Mouse (Mus musculus): ENCODE measurements around the gene Ncbp3. TPM values are rescaled to one million over a fixed set of nuclear protein-coding genes. Genes with fewer than 3 reads are reported as not detected.
A peak's percentile ranks its signal among the peaks of the same experiment; 100 is the strongest.

Gene Ncbp3
- polyA plus RNA-seq, 1 experiment from 2014 or later: 14.7 TPM

DNA sequence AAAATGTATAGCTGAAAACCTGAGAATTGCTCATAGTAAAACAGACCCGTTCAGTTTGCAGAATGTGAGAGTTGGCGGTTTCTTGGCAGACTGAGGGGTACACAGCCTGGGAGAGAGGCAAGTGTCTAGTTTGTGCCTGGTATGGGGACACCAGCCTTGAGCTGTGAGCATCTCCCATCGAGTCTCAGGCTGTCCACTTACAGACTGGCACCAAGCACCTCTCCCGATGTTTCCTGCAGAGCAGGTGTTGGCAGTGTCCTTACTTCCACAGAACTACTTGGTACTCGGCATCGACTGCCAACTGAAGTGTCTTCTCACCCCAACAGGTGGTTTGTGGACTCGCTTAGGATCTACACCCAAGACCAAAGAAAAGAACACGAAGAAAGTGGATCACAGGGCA, 31.0 kb downstream of the Ncbp3 start:
- no peak overlapping the region for H3K27ac ChIP-seq
- 96% methylated on average over 8 of the region's 8 CpGs for WGBS
- peaks cover 94% of the 10 kb centered on the region for H3K36me3 ChIP-seq

DNA sequence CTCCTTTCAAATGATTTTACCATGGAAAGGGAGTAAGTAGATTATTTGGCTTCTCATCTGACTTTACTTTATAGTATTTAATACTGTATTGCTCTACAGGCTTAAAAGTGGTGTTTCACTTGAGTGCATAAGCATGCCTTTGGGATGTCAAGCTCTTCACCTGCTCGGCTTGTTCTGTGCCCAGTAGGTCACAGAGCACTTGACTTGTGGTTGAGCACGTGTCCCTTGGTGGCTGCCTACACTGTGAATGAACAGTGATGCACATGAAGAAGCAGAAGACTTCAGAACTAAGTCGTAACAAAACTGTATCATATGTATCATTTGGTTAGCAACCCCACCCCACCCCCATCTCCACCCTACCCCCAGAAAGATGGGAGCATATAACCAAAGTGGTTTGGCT, 32.7 kb downstream of the Ncbp3 start:
- DNase-seq (ENCODE audit: low spot score): no peak
- Histone ChIP-seq H3K36me3 (peaks cover 84% of the 10 kb centered on the region), H3K27ac (no peak overlapping the region), H3K4me3 (no peak overlapping the region), H3K27me3 (ENCODE audit: low read depth, poor library complexity, severe bottlenecking) (no peaks in the 10 kb centered on the region), H3K9me3 (replicated peaks) (no peaks in the 10 kb centered on the region), H3K4me1 (peaks cover 16% of the 10 kb centered on the region)
- WGBS: 94% methylated on average over 3 of the region's 3 CpGs

More for the DNA sequence above, 31.0 kb downstream of the Ncbp3 start:
- Histone ChIP-seq H3K27me3 (ENCODE audit: low read depth, poor library complexity, severe bottlenecking) (no peaks in the 10 kb centered on the region), H3K9me3 (replicated peaks) (no peaks in the 10 kb centered on the region), H3K4me1 (no peaks in the 10 kb centered on the region), H3K4me3 (no peak overlapping the region)
- DNase-seq (ENCODE audit: low spot score): no peak

DNA sequence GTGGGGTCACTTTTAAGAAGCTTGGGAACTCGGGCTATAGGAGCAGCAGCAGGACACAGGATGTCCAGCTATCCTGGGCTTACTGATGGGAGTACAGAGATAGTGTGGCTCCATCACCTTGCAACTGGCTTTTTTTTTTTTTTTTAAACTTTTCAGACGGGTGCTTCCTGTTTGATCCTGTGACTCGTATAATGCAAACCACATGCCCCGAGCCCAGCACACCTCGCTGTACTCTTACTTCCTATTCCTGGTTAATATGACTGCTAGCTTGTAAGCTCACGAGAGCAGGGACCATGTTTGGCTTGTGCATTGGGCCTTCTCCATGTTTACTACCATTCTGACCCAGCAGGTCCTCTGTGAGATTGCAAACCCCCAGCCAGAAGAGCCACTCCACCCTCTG, 36.7 kb downstream of the Ncbp3 start:
- WGBS: 41% methylated on average over 6 of the region's 6 CpGs
- Histone ChIP-seq H3K27me3 (ENCODE audit: low read depth, poor library complexity, severe bottlenecking) (no peaks in the 10 kb centered on the region), H3K36me3 (peaks cover 49% of the 10 kb centered on the region), H3K27ac (peak overlapping the region; percentile 74; the same call in 1 of the 2 replicates), H3K4me3 (no peak overlapping the region), H3K9me3 (replicated peaks) (no peaks in the 10 kb centered on the region), H3K4me1 (peaks cover 36% of the 10 kb centered on the region)
- DNase-seq (ENCODE audit: low spot score): peak; percentile 44

DNA sequence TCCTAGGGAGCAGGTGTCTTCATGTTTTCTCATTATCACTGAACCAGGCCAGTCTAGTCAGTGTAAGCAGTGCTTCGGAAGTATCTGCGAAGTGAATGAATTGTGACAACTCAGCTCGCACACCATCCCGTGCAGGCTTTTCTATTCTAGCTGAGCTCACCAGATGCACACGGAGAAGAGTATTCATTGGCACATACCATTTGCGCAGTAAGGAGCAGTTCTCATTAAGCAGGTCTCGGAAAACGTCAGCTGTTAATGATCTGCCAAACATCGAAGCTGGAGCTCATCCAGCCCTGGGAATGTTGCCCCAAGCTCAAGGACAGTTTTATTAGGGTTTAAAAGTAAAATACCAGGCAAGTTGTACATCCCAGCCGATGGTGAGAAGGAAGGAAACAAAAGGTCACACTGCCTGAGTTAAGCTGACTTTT, 37.2 kb downstream of the Ncbp3 start:
- Histone ChIP-seq H3K4me1 (peaks cover 36% of the 10 kb centered on the region), H3K9me3 (replicated peaks) (no peaks in the 10 kb centered on the region), H3K27ac (peak overlapping the region; percentile 74), H3K36me3 (peaks cover 43% of the 10 kb centered on the region), H3K27me3 (ENCODE audit: low read depth, poor library complexity, severe bottlenecking) (no peaks in the 10 kb centered on the region), H3K4me3 (no peak overlapping the region)
- WGBS: 74% methylated on average over 10 of the region's 10 CpGs
- DNase-seq (ENCODE audit: low spot score): no peak

DNA sequence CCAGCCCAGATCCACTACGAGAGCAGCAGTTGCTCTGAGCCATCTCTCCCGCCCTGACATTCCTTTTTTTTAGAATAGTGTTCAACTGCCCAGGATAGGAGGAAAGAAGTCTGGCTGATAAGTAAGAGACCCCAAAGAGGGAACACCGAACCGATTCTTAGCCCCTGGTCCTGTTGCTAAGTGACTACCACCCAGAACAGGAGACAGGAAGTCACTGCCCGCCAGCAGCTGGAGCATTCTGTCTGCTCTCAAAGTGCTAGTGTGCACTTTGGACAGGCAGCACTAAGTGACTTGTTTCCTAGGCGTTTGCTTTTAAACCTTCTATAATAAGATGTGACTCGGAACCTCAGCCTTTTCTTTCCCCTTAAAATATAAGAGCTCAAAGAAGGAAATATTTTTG, 37.8 kb downstream of the Ncbp3 start:
- Histone ChIP-seq H3K27ac (peak overlapping the region; percentile 74), H3K4me3 (no peak overlapping the region), H3K9me3 (replicated peaks) (no peaks in the 10 kb centered on the region), H3K4me1 (peaks cover 36% of the 10 kb centered on the region), H3K36me3 (peaks cover 38% of the 10 kb centered on the region), H3K27me3 (ENCODE audit: low read depth, poor library complexity, severe bottlenecking) (no peaks in the 10 kb centered on the region)
- no peak for DNase-seq (ENCODE audit: low spot score)
- WGBS: 80% methylated on average over 7 of the region's 7 CpGs

DNA sequence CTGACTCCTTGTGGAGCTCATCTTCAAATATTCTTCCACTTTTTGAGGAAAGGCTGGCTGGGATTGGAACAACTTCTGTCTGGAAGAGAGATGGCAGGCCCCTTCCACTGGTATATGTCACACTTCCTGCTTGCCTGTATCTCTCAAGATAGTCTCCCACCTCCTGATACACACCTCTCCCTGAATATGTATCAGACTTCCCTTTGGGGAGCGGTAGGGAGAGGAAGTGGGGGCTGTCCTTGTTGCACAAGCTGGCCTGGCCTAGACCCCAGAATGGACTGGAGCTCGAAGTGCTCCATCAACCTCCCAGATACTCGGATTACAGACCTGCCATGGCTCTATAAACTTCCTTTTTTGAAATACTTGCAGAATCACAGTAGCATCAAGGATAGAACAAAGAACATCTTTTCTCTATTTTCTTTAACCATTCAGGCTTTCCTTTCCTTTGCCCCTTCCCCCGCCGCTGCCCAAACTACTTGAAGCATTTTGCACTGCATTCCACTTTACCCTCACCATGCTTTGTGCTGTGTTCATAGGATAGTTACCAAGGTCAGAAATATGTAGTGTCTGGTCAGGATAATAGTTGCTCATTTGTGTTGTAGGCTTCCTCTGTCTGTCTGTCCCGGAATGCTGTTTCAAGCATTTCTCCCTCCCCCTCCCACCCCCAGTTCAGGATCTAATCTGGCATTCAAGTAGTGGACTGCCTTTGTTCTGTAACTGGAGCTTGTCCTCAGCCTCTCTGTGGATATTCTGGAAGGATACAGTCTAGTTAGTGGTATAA, 40.3 kb downstream of the Ncbp3 start:
- 77% methylated on average over 6 of the region's 6 CpGs for WGBS

DNA sequence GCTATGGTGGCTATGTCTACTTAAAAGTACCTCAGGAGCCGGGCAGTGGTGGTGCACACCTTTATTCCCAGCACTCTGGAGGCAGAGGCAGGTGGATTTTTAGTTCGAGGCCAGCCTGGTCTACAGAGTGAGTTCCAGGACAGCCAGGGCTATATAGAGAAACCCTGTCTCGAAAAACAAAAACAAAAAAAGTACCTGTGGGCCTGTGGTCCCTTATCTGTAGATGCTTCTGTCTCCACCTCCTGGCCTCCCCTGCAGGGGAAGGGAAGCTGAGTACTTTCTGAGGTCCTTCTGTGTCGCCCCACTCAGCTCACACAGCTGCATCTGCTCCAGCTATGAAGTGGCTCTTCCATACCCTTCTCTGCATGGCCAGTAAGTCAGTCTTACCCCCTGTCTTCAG, 42.7 kb downstream of the Ncbp3 start, which contains the start of gene Itgae:
Itgae (plus strand) TSS at position 301 of the 400 bp plus-strand sequence.
- Histone ChIP-seq H3K9me3 (replicated peaks) (no peaks in the 10 kb centered on the region), H3K27me3 (ENCODE audit: low read depth, poor library complexity, severe bottlenecking) (no peaks in the 10 kb centered on the region), H3K4me3 (no peak within 1 kb of the TSS), H3K4me1 (peaks cover 20% of the 10 kb centered on the region), H3K36me3 (peaks cover 4% of the 10 kb centered on the region; the same call in 1 of the 2 replicates), H3K27ac (no peak within 1 kb of the TSS)
- no peak for DNase-seq (ENCODE audit: low spot score)
- WGBS: 83% methylated on average over 4 of the region's 4 CpGs

More for the DNA sequence above, 40.3 kb downstream of the Ncbp3 start:
- H3K27ac ChIP-seq: peak overlapping the region; percentile 17; the same call in 1 of the 2 replicates
- no peak overlapping the region for H3K4me3 ChIP-seq
- H3K27me3 ChIP-seq (ENCODE audit: low read depth, poor library complexity, severe bottlenecking): no peaks in the 10 kb centered on the region
- no peak for DNase-seq (ENCODE audit: low spot score)
- no peaks in the 10 kb centered on the region for H3K9me3 ChIP-seq (replicated peaks)
- peaks cover 14% of the 10 kb centered on the region for H3K36me3 ChIP-seq
- H3K4me1 ChIP-seq: peaks cover 36% of the 10 kb centered on the region

DNA sequence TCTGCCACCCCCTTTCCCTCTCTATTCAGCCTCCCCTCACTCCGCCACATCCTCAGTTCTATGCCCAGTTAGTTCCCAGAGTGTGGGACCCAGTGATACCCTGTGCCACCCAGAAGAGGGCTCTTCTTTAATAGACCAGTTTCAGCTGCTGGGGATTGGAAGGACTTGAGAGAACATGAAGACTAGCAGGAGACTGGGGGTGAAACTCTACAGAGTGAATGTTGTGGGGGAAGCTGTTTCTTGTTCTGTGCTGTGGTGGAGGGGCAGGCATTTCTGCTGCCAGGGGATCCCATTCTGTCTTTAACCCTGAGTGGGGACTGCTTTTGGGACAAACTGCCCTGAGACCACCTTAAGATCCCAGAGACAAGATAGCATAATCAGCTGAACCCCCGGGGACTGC, 43.2 kb downstream of the Ncbp3 start:
- 93% methylated on average over 2 of the region's 2 CpGs for WGBS
- Histone ChIP-seq H3K27me3 (ENCODE audit: low read depth, poor library complexity, severe bottlenecking) (no peaks in the 10 kb centered on the region), H3K4me1 (peaks cover 15% of the 10 kb centered on the region), H3K36me3 (peaks cover 2% of the 10 kb centered on the region; the same call in 1 of the 2 replicates), H3K27ac (no peak overlapping the region), H3K4me3 (no peak overlapping the region), H3K9me3 (replicated peaks) (no peaks in the 10 kb centered on the region)
- no peak for DNase-seq (ENCODE audit: low spot score)

DNA sequence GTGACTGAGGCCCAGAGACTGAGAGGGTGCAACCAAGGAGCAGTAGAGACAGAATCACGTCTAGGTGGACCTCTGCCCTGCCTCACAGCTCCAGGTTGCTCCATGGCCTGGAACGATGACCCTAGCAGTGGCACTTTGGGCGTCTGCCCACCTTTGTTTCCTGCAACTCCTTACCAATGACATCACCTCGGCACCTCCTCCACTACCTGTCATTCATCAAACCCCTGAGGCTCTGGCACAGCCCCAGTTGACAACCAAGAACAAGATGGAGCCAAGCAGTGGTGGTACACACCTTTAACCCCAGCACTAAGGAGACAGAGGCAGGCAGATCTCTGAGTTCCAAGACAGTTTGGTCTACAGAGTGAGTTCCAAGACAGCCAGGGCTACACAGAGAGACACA, 44.5 kb downstream of the Ncbp3 start:
- no peak for DNase-seq (ENCODE audit: low spot score)
- Histone ChIP-seq H3K27ac (no peak overlapping the region), H3K27me3 (ENCODE audit: low read depth, poor library complexity, severe bottlenecking) (no peaks in the 10 kb centered on the region), H3K9me3 (replicated peaks) (no peaks in the 10 kb centered on the region), H3K4me3 (no peak overlapping the region), H3K36me3 (no peaks in the 10 kb centered on the region), H3K4me1 (peaks cover 12% of the 10 kb centered on the region)
- 79% methylated on average over 4 of the region's 4 CpGs for WGBS

DNA sequence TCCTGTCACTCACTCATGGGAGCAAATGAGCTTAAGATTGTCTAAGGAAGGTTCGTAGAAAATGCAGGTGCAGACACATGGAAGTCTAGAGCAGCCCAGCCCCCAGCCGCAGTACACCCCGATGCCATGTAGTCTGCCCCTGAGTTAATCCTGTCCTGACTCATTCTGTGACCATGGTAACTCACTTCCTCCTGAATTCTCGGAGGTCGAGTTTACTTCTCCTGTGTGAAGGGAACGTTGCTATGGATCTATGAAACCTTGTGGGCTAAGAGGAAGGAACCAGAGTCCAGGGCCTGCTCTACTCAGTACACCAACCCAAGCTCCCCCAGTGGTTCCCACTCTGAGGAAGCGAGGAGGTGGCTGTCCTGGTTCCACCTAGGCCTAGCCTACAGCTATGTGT, 45.3 kb downstream of the Ncbp3 start:
- WGBS: 86% methylated on average over 7 of the region's 7 CpGs
- H3K9me3 ChIP-seq (replicated peaks): no peaks in the 10 kb centered on the region
- H3K4me3 ChIP-seq: no peak overlapping the region
- no peak for DNase-seq (ENCODE audit: low spot score)
- peaks cover 6% of the 10 kb centered on the region for H3K4me1 ChIP-seq
- H3K36me3 ChIP-seq: no peaks in the 10 kb centered on the region
- no peaks in the 10 kb centered on the region for H3K27me3 ChIP-seq (ENCODE audit: low read depth, poor library complexity, severe bottlenecking)
- no peak overlapping the region for H3K27ac ChIP-seq

DNA sequence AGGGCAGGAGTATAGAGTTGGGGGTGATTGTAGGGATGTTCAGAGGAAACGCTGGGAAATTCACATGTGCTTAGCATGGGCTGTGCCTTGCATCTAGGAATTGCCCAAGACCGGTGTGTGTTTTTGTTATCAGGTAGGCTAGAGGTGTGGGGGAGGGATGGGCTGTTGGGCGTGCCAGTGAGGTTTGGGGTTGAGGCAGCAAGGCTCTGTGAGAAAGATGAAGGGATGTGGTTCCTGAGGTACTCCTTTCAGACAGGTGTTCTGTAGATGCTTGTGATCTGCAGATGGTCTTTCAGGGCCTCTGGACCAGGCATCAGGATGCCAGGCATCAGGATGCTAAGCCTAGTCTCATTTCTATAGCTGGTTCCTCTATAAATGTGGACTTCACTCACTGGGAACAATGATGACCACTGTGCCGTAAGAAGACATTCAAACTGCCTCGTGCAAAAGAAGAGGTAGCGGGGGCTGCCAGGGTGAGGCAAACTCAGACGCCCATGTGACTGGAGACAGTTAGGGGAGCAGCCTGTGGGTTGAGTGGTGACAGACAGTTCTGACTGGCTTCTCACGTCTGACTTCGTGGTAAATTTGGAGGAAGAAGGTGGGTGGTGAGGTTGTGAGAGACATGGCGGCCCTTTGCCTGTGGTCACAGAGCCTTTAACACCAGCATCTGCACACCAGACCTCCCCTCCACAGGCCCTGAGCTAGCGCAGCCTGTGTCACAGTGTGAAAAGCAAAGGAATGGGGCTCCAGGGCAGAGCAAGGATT, 46.8 kb downstream of the Ncbp3 start:
- H3K27me3 ChIP-seq (ENCODE audit: low read depth, poor library complexity, severe bottlenecking): no peaks in the 10 kb centered on the region
- no peak overlapping the region for H3K4me3 ChIP-seq
- no peak for DNase-seq (ENCODE audit: low spot score)
- H3K27ac ChIP-seq: no peak overlapping the region
- H3K36me3 ChIP-seq: no peaks in the 10 kb centered on the region
- no peaks in the 10 kb centered on the region for H3K9me3 ChIP-seq (replicated peaks)
- WGBS: 80% methylated on average over 11 of the region's 11 CpGs
- no peaks in the 10 kb centered on the region for H3K4me1 ChIP-seq

DNA sequence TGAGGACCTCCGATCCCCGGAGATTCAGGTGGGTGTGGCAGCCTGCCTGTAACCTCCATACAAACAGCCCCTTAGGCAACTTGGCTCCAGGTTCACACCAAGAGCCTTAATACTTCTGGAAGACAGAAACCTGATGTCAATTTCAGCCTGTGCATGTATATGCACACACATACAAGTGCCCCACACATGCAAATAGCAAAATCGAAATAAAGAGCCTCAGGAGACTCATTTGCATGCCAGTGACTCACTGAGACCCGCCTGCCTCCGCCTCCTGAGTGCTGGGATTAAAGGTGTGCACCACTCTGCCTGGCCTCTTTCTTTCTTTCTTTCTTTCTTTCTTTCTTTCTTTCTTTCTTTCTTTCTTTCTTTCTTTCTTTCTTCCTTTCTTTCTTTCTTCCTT, 51.3 kb downstream of the Ncbp3 start:
- WGBS: 58% methylated on average over 5 of the region's 5 CpGs
- H3K27ac ChIP-seq: no peak overlapping the region
- H3K27me3 ChIP-seq (ENCODE audit: low read depth, poor library complexity, severe bottlenecking): no peaks in the 10 kb centered on the region
- H3K4me3 ChIP-seq: no peak overlapping the region
- H3K9me3 ChIP-seq (replicated peaks): no peaks in the 10 kb centered on the region
- DNase-seq (ENCODE audit: low spot score): no peak
- H3K4me1 ChIP-seq: no peaks in the 10 kb centered on the region
- H3K36me3 ChIP-seq: no peaks in the 10 kb centered on the region
